Mouse (Mus musculus): ENCODE results near the gene Tut4. TPM values are rescaled to one million over a fixed set of nuclear protein-coding genes. Genes with fewer than 3 reads are reported as not detected.

Gene Tut4
- polyA plus RNA-seq (2012; rRNA removed), result 31.2 and 40.7 TPM in 2 replicates

GRCm38 (mm10) chr4:108459231-108460155 lies at the start of gene Tut4:
Gene Tut4, plus strand, starts transcription at chr4:108459426.
- no peak for DNase-seq (ENCODE audit: low read depth)

DNA sequence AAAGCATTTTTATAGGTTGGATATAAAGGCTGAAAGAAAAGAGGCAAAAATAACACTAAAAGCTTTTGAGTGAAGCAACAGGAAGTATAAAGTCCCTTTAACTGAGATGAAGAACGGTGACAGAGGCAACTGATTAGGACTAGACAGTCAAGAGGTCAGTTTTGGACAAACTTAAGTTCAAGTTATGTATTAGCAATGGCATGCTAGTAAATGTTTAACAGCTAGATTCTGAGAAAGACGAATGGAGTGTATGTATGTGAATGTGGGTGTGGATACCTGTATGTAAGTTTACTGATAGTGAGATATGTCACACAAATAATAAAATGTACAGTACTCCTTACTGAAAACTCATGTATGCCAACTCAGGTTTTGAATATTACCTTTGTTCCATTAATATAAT lies 34.6 kb upstream of the Tut4 start:
- DNase-seq (ENCODE audit: low read depth), result no peak

GRCm38 (mm10) chr4:108427719-108428340 lies 31.4 kb upstream of the Tut4 start:
- DNase-seq (ENCODE audit: low read depth), result no peak

DNA sequence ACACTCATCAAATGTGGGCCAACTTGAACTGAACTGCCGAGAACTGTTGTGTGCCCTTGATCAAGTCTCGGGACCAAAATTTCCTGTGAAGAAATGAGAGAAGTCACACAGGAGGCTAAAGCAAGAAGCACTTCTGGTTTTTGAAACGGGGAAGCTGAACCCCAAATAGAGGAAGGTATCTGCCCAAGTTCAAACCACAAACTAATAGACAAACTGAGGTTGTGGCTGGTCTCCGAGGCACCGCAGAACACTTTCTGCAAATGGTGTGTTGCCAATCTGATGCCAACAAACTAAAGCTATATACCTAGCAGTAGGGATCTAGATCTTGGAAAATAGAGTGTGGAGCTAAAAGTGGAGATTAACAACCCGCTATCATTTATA lies 30.9 kb upstream of the Tut4 start:
- DNase-seq (ENCODE audit: low read depth), result no peak

GRCm38 (mm10) chr4:108430656-108431560 lies 28.3 kb upstream of the Tut4 start:
- no peak for DNase-seq (ENCODE audit: low read depth)

- DNase-seq (ENCODE audit: low read depth), result no peak
Observed at GRCm38 (mm10) chr4:108431561-108431936, 27.7 kb upstream of the Tut4 start.

- no peak for DNase-seq (ENCODE audit: low read depth)
Observed at GRCm38 (mm10) chr4:108433341-108433740, 25.9 kb upstream of the Tut4 start.

- no peak for DNase-seq (ENCODE audit: low read depth)
Observed at GRCm38 (mm10) chr4:108434221-108434620, 25.0 kb upstream of the Tut4 start.

DNA sequence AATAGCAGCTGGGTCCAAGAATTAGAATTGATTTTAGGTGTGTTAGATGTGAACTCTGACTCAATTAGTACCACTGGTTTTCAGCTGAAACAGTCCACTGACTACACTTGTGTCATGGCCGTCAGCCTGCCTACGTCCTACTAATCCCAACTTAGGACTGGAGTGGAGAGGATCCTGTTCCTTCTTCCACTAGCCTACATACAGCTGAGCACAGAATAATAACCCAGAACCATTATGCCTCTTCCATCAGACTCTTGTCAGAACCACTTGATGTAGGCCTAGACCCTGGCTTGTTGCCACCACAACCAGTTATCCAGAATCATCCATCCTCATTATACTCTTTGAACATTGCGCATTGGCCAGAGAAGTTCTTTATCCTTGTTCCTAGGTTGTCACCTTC lies 24.4 kb upstream of the Tut4 start:
- no peak for DNase-seq (ENCODE audit: low read depth)

DNA sequence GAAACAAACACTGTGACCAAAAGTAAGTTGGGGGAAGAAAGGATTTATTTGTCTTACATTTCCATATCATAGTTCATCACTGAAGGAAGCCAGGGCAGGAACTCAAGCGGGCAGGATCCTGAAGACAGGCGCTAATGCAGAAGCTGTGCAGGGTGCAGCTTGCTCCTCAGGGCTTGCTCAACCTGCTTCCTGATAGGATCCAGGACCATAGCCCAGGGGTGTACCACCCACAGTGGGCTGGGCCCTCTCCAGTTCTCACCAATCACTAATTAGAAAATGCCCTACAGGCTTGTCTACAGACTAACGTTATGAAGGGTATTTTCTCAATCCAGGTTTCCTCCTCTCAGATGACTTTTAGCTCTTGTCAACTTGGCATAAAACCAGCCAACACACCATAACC lies 23.6 kb upstream of the Tut4 start:
- DNase-seq (ENCODE audit: low read depth), result no peak

DNA sequence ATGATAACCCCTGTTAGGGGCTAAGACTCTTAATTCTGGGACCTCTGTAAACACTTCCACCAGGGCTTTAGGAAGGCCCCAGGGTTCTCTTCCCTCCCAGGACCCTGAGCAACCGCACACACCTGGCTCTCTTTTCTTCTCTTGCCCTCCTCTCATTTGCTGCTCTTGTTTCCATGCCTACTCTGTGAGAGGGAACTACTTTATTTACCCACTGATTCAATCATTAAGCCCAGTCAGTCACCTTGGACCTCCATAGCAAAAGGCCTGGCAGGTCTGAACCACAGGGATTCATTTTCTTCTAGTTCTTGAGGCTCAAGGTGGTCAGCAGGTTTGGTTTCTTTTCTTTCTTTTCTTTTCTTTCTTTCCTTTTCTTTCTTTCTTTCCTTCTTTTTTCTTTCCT lies 23.0 kb upstream of the Tut4 start:
- DNase-seq (ENCODE audit: low read depth), result no peak

DNA sequence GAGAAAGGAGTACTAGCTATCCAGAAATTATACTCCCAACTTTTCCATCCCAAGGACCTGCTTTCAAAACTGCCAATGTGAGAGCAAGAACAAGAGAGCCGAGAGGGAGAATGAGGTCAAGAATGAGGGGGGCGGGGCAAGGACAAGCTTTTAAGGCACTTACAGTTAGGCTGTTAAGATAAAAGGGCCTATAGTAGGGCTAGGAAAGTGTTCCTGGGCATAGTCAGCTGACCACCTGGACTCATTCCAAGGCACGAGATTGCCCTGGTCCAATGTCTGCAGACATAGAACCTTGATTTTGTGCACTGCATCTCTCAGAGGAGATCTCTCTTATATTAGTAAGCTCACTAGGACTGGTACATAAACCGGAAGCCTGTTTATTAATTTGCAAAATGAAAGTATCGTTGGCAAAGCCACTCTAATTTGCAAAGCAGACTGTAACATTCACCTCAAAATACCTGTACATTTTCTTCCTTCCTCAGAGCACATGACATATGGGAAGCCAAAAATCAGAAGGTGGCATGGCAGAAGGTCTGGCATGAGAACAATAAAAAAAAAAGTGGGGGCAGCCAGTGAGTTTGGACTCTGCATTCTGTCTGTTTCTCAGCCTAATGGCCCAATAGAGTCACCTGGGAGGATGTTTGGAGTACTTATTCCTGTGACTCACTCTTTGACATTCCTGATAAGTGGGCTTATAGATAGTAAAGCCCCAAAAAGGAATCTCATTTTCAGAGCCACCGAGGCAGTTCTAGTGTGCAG lies 21.0 kb upstream of the Tut4 start:
- no peak for DNase-seq (ENCODE audit: low read depth)

- DNase-seq (ENCODE audit: low read depth), result no peak
Observed at GRCm38 (mm10) chr4:108448091-108448490, 11.1 kb upstream of the Tut4 start.

GRCm38 (mm10) chr4:108456028-108456427 lies 3.2 kb upstream of the Tut4 start:
- no peak for DNase-seq (ENCODE audit: low read depth)

DNA sequence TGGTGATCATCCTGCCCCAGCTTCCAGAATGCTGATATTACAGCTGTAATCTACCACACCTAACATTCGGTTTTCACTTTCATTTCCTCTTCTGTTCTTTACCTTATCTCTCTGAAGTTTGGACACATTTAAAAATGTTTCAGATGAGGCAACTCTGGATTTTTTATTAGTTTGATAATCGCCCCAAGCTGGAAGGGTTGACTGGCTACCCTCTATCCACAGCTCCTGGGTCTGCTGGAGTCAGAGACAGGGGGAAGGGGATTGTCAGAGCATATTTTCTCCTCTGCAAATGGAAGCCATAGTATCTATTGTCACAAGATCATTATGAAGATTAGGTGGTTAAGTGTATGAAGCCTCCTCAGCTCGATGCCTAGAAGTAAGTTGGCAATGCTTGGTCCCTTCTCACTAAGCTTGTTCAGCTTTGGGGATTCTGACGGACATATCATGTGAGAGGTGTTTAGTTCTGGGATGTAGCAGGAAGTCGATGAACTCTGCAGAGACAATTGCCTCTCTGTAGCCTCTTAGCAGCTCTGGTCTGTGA lies 955 bp upstream of the Tut4 start:
- no peak for DNase-seq (ENCODE audit: low read depth)

GRCm38 (mm10) chr4:108460156-108460923 lies 1.1 kb downstream of the Tut4 start:
- no peak for DNase-seq (ENCODE audit: low read depth)

DNA sequence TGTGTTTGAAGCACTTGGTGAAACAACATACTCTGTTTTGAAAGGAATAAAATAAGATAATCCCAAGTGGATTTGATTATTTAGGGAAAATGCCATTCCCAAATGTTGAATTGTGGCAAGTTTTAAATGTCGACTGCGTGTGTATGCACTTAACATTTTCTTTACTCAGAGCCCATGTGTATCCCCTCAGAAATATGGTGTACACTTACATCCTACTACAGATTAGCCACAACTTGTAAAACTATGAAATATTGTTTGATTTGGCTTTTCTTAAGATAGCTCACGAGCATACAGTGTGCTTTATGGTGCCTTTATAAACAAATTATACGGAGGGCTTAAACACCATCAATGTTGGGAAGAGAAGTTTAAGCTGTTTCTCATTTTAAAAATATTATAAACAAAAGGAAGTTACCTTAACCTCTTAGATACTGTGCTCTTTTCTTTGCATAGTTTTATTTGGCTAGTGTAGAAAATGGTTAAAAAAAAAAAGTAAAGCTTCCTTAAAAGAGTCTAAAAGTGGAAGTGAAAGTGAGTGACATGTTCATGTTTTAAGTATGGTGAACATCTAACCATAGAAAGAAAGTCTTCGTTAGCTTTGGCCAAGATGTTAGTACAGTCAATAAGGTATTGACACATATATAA lies 2.2 kb downstream of the Tut4 start:
- DNase-seq (ENCODE audit: low read depth), result no peak

- DNase-seq (ENCODE audit: low read depth), result no peak
Observed at GRCm38 (mm10) chr4:108473586-108473985, 14.4 kb downstream of the Tut4 start.

DNA sequence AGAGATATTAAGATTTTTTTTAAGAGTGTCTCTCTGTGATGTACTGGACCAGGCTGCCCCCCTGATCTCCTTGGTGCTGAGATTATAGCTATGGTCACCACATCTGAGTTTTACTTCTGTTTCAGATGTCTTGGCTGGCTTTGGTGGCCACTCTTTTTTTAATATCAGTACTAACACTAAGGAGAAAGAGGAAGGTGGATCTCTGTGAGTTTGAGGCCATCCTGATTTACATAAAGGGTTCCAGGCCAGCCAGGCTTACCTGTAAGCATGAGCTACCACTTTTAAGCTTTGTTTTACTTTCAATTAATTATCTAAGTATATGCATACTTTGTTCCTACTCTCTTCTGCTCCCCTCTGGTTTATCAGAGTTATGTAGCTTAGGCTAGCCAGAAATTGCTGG lies 23.6 kb downstream of the Tut4 start:
- no peak for DNase-seq (ENCODE audit: low read depth)

DNA sequence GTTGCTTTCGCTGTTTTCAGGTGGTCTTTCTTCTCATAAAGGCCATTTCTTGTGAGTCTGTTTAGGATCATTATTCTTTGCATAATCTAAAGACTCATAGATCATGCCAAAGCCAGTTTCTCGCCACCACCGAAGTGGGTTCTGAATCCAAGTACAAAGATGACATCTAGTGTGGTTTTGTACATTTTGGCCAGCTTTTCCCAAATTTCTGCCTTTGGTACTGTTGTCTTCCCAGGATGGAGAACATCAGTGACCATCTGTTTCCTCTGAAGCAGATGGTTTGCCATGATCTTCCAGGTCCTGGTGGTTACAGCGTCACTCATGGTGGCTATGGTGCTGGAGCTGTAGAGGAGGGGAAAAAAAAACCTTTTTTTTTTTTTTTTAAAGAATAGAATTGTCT lies 25.0 kb downstream of the Tut4 start:
- DNase-seq (ENCODE audit: low read depth), result no peak

Data from gonadal fat pad, adult 2 months (tissue).